Mouse (Mus musculus): ENCODE measurements around the gene Ppp3ca.

Ppp3ca gene

GRCm38 (mm10) chr3:136911276-136911675 lies 241.4 kb downstream of the Ppp3ca start:
- DNase-seq (ENCODE audit: low spot score) = no peak

GRCm38 (mm10) chr3:136917080-136917479 lies 247.2 kb downstream of the Ppp3ca start:
- no peak for DNase-seq (ENCODE audit: low spot score)

- no peak for DNase-seq (ENCODE audit: low spot score)
Measured at GRCm38 (mm10) chr3:136933071-136933470, 263.1 kb downstream of the Ppp3ca start.

GRCm38 (mm10) chr3:136940733-136941601 lies 271.0 kb downstream of the Ppp3ca start:
- DNase-seq (ENCODE audit: low spot score) = no peak

- DNase-seq (ENCODE audit: low spot score) = no peak
Measured at GRCm38 (mm10) chr3:136941602-136941926, 271.6 kb downstream of the Ppp3ca start.

- no peak for DNase-seq (ENCODE audit: low spot score)
Measured at GRCm38 (mm10) chr3:136945550-136945949, 275.6 kb downstream of the Ppp3ca start.

- DNase-seq (ENCODE audit: low spot score) = no peak
Measured at GRCm38 (mm10) chr3:136946662-136947061, 276.7 kb downstream of the Ppp3ca start.

- no peak for DNase-seq (ENCODE audit: low spot score)
Measured at GRCm38 (mm10) chr3:136948142-136948541, 278.2 kb downstream of the Ppp3ca start.

- no peak for DNase-seq (ENCODE audit: low spot score)
Measured at GRCm38 (mm10) chr3:136951792-136952191, 281.9 kb downstream of the Ppp3ca start.

GRCm38 (mm10) chr3:136952822-136953221 lies 282.9 kb downstream of the Ppp3ca start:
- DNase-seq (ENCODE audit: low spot score) = no peak

GRCm38 (mm10) chr3:136955043-136955442 lies 285.1 kb downstream of the Ppp3ca start:
- DNase-seq (ENCODE audit: low spot score) = no peak

GRCm38 (mm10) chr3:136960314-136960713 lies 290.4 kb downstream of the Ppp3ca start:
- no peak for DNase-seq (ENCODE audit: low spot score)

- DNase-seq (ENCODE audit: low spot score) = no peak
Measured at GRCm38 (mm10) chr3:136966786-136967185, 296.9 kb downstream of the Ppp3ca start.

- no peak for DNase-seq (ENCODE audit: low spot score)
Measured at GRCm38 (mm10) chr3:136967510-136967909, 297.6 kb downstream of the Ppp3ca start.

- peak; percentile 35 for DNase-seq (ENCODE audit: low spot score)
Measured at GRCm38 (mm10) chr3:136969796-136970195, 299.9 kb downstream of the Ppp3ca start.

- no peak for DNase-seq (ENCODE audit: low spot score)
Measured at GRCm38 (mm10) chr3:136977859-136978258, 307.9 kb downstream of the Ppp3ca start.

- no peak for DNase-seq (ENCODE audit: low spot score)
Measured at GRCm38 (mm10) chr3:136980915-136981588, 311.1 kb downstream of the Ppp3ca start.

GRCm38 (mm10) chr3:136981589-136981924 lies 311.6 kb downstream of the Ppp3ca start:
- DNase-seq (ENCODE audit: low spot score) = no peak

GRCm38 (mm10) chr3:136982021-136982420 lies 312.1 kb downstream of the Ppp3ca start:
- DNase-seq (ENCODE audit: low spot score) = no peak

GRCm38 (mm10) chr3:136986096-136986881 lies 316.4 kb downstream of the Ppp3ca start:
- DNase-seq (ENCODE audit: low spot score) = no peak
